Mouse (Mus musculus) G1E (cell line): ENCODE data around the gene 4930535I16Rik.

ENCODE experiments used
- CTCF ChIP-seq: IDR thresholded peaks from 2 replicates; pipeline ENCODE4 v1.5.1; 2012; ENCODE audit warnings: low read depth, low read length, inconsistent platforms, mixed read lengths
- GATA1 ChIP-seq: IDR thresholded peaks from 2 replicates; pipeline ENCODE4 v1.6.1; 2012; ENCODE audit warnings: borderline replicate concordance, low read length, inconsistent platforms, mixed read lengths

DNA sequence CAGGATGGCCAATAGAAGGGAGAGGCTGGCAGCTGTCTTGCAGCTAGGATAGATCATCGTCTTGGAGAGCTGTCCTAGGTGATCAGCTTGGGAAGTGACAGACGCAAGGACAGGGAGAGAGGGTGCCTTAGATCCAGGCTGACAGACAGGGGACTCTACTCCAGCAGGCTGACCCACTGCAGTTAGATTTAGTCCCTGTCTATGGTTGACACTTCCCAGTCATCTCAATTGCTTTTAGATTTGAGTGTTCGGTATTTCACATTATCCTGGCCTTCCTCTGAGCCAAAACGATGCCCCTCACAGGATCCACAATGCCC is 39.6 kb upstream of the 4930535I16Rik start:
- TF ChIP-seq GATA1 (no peak), CTCF (no peak)
